Mouse (Mus musculus) small intestine, adult 2 months (tissue): ENCODE results near the gene Mfsd5.

ENCODE experiments used
- CTCF ChIP-seq: fragments of 200-500 bp; IDR thresholded peaks from 2 replicates; pipeline ENCODE4 v1.5.1; 2012; ENCODE audit warnings: low read depth, mild to moderate bottlenecking, control low read depth, inconsistent platforms, low read length, moderate library complexity, mixed read lengths; ENCODE audit not compliant: insufficient replicate concordance, insufficient read length; ENCODE audit errors: extremely low read depth
- POLR2A ChIP-seq: fragments of 200-500 bp; IDR thresholded peaks from 2 replicates; pipeline ENCODE4 v1.6.1; 2012; ENCODE audit warnings: low read depth, mild to moderate bottlenecking, control low read depth, inconsistent platforms, low read length, moderate library complexity

DNA sequence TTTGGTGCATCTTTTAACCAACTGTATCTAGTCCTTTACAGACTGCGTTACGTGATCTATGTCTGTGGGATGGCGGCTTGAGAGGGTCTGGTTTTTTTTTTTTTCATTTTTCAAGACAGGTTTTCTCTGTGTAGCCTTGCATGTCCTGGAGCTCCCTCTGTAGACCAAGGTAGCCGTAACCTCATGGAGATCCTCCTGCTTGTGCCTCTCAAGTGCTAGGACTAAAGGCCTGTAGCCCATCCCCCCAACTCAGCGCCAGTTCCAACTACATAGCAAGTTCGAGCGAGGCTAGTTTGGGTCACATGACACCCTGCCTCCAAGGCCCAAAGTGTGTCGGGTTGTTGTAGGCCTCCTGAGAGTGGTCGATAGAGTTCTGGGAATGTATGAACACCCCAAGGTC, 29.5 kb downstream of the Mfsd5 start:
- no peak for TF ChIP-seq POLR2A
- no peak for TF ChIP-seq CTCF
